Mouse (Mus musculus) embryonic facial prominence, embryonic 15.5 days (tissue): ENCODE measurements at regions not wholly inside any gene's neighbourhood (a gene's known extent, or its start where the extent isn't known, plus 50 kb on each side); places are given as distances from the start of the nearest gene placed in this dataset.
A peak's percentile ranks its signal among the peaks of the same experiment; 100 is the strongest.

Source experiments
- ATAC-seq: fragments of 200-750 bp; cut with Nextera tagmentation; 2 replicates; pipeline ENCODE4 v1.8.0; 2017; ENCODE audit warnings: low read depth, moderate TSS enrichment; ENCODE audit not compliant: insufficient number of reproducible peaks, low FRiP score, low TSS enrichment
- H3K27ac ChIP-seq: fragments of 300-500 bp; sonication (generic); replicated peaks from 2 replicates; pipeline ENCODE4 v1.5.1; 2015; ENCODE audit warnings: mild to moderate bottlenecking, inconsistent platforms
- H3K27me3 ChIP-seq: fragments of 300-500 bp; sonication (generic); 2 replicates; pipeline ENCODE4 v1.6.1; 2015; ENCODE audit warnings: inconsistent platforms
- H3K36me3 ChIP-seq: fragments of 300-500 bp; sonication (generic); 2 replicates; pipeline ENCODE4 v1.6.1; 2015; ENCODE audit warnings: mild to moderate bottlenecking, inconsistent platforms
- H3K4me1 ChIP-seq: fragments of 300-500 bp; sonication (generic); 2 replicates; pipeline ENCODE4 v1.6.1; 2015; ENCODE audit warnings: inconsistent platforms
- H3K4me2 ChIP-seq: fragments of 300-500 bp; sonication (generic); replicated peaks from 2 replicates; pipeline ENCODE4 v1.6.1; 2015; ENCODE audit warnings: mild to moderate bottlenecking, inconsistent platforms
- H3K4me3 ChIP-seq: fragments of 300-500 bp; sonication (generic); replicated peaks from 2 replicates; pipeline ENCODE4 v1.5.1; 2015; ENCODE audit warnings: mild to moderate bottlenecking, inconsistent platforms
- H3K9ac ChIP-seq: fragments of 300-500 bp; sonication (generic); 2 replicates; pipeline ENCODE4 v1.6.1; 2015; ENCODE audit warnings: inconsistent platforms
- H3K9me3 ChIP-seq: fragments of 300-500 bp; sonication (generic); replicated peaks from 2 replicates; pipeline ENCODE4 v1.6.1; 2016; ENCODE audit warnings: inconsistent platforms
- WGBS: fragments of 180-500 bp; shearing (Covaris S2); methylation state at CpG from one replicate; pipeline ENCODE4 v1.1.7; 2015; 5-methylcytosine and 5-hydroxymethylcytosine counted together

- Histone ChIP-seq H3K27ac (no peak overlapping the region), H3K4me2 (no peak overlapping the region), H3K4me3 (no peak overlapping the region), H3K9ac (no peak overlapping the region), H3K9me3 (no peaks in the 10 kb centered on the region), H3K27me3 (no peaks in the 10 kb centered on the region), H3K36me3 (no peaks in the 10 kb centered on the region), H3K4me1 (0 out of 2 replicates have a peak, but pooled peaks cover 3% of the 10 kb centered on the region)
- 42% methylated on average over 6 of the region's 6 CpGs for WGBS
- ATAC-seq = no peak
Measured at GRCm38 (mm10) chr11:90844925-90845319, 156.8 kb upstream of the Tom1l1 start.

DNA sequence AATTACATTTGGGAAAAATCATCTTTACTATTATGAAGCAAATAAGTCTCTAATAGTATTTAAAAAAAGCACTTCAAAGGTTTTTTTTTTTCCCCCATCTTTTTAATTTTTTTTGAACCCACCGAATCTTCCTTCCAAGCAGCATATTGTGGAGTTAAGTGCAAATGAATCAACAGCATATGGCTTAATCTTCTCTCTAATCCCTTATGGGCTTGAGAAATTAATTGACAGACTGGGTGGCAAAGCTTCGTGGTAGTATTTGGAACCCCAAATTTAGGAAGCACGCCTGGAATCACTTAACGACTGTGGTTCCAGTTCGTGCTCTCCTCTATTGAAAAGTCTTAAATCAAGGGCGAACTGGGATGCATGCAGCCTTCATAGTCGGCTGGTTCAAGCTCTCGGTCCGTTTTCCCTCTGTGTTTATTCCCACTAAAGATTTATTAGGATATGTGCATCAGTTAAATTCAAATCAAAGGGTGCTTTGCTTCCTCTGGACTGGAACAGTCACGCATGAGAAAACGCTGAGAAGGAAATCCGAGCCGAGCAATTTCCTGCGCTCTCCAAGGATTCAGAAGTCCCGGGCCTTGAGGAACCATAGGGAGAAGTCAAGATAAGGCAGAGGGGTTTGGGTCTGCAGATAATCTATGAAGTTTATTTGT is 156.2 kb upstream of the Tom1l1 start:
- Histone ChIP-seq H3K27me3 (no peaks in the 10 kb centered on the region), H3K9me3 (no peaks in the 10 kb centered on the region), H3K4me3 (no peak overlapping the region), H3K27ac (no peak overlapping the region), H3K36me3 (no peaks in the 10 kb centered on the region), H3K9ac (no peak overlapping the region), H3K4me1 (0 out of 2 replicates have a peak, but pooled peaks cover 3% of the 10 kb centered on the region), H3K4me2 (no peak overlapping the region)
- 31% methylated on average over 15 of the region's 15 CpGs for WGBS
- ATAC-seq = no peak

DNA sequence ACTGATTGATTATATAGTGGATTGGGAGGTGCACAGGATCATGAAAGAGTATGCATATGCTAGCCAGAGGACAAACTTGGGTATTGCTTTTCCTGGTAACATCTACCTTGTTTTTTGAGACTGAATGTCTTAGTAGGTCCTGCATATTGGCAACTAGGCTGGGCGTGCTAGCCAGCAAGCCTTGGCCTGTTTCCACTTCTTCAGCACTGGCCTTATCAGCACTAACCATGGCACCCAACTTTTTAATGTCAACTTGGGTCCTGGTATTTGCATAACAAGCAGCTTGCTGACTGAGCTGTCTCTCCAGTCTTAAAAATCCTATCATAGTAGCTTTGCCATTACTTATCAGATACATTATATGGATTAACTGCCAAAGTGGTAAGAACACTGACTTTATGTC is 150.0 kb upstream of the Tom1l1 start:
- H3K27me3 ChIP-seq = no peaks in the 10 kb centered on the region
- no peaks in the 10 kb centered on the region for H3K4me1 ChIP-seq
- no peak overlapping the region for H3K4me3 ChIP-seq
- no peaks in the 10 kb centered on the region for H3K9me3 ChIP-seq
- no peaks in the 10 kb centered on the region for H3K36me3 ChIP-seq
- H3K27ac ChIP-seq = no peak overlapping the region
- H3K4me2 ChIP-seq = no peak overlapping the region
- 78% methylated on average over 1 of the region's 1 CpGs for WGBS
- no peak for ATAC-seq
- no peak overlapping the region for H3K9ac ChIP-seq

GRCm38 (mm10) chr11:90824761-90825160 is 136.6 kb upstream of the Tom1l1 start:
- no peak for ATAC-seq
- no peaks in the 10 kb centered on the region for H3K36me3 ChIP-seq
- H3K4me2 ChIP-seq = no peak overlapping the region
- H3K4me1 ChIP-seq = no peaks in the 10 kb centered on the region
- H3K4me3 ChIP-seq = no peak overlapping the region
- WGBS = 63% methylated on average over 5 of the region's 5 CpGs
- no peaks in the 10 kb centered on the region for H3K9me3 ChIP-seq
- H3K27ac ChIP-seq = no peak overlapping the region
- H3K27me3 ChIP-seq = no peaks in the 10 kb centered on the region
- H3K9ac ChIP-seq = no peak overlapping the region

GRCm38 (mm10) chr11:90816727-90817126 is 128.6 kb upstream of the Tom1l1 start:
- no peaks in the 10 kb centered on the region for H3K9me3 ChIP-seq
- no peaks in the 10 kb centered on the region for H3K27me3 ChIP-seq
- H3K27ac ChIP-seq = no peak overlapping the region
- H3K4me1 ChIP-seq = no peaks in the 10 kb centered on the region
- no peak overlapping the region for H3K4me3 ChIP-seq
- no peak overlapping the region for H3K4me2 ChIP-seq
- H3K9ac ChIP-seq = no peak overlapping the region
- H3K36me3 ChIP-seq = no peaks in the 10 kb centered on the region
- ATAC-seq = no peak
- 63% methylated on average over 2 of the region's 2 CpGs for WGBS

- Histone ChIP-seq H3K27ac (no peak overlapping the region), H3K36me3 (no peaks in the 10 kb centered on the region), H3K4me3 (no peak overlapping the region), H3K4me2 (no peak overlapping the region), H3K9ac (no peak overlapping the region), H3K27me3 (no peaks in the 10 kb centered on the region), H3K4me1 (no peaks in the 10 kb centered on the region), H3K9me3 (no peaks in the 10 kb centered on the region)
- 78% methylated on average over 5 of the region's 5 CpGs for WGBS
- ATAC-seq = no peak
Measured at GRCm38 (mm10) chr11:90814471-90814870, 126.3 kb upstream of the Tom1l1 start.

- H3K36me3 ChIP-seq = no peaks in the 10 kb centered on the region
- no peaks in the 10 kb centered on the region for H3K4me1 ChIP-seq
- no peak for ATAC-seq
- no peak overlapping the region for H3K9ac ChIP-seq
- H3K27ac ChIP-seq = no peak overlapping the region
- no peaks in the 10 kb centered on the region for H3K27me3 ChIP-seq
- no peak overlapping the region for H3K4me2 ChIP-seq
- no peaks in the 10 kb centered on the region for H3K9me3 ChIP-seq
- WGBS = 82% methylated on average over 2 of the region's 2 CpGs
- no peak overlapping the region for H3K4me3 ChIP-seq
Measured at GRCm38 (mm10) chr11:90812971-90813370, 124.8 kb upstream of the Tom1l1 start.

DNA sequence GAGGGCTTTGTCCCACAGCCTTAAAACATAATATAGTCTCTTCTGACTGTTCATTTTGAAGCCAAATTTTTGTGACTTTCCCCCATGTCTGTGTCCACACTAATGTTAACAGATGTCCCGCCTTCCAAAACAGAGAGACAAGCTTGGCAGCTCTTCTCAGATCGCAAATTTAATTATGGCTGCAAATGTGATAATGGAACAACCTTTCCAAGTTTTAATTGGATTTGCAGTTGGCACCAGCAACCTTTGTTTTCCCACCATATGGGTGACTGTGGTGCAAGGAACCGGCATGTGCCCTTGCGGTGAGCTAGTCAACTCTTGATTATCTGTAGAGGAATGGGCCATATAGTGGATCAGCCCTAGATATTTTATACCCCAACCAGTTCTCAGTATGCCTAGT is 124.4 kb upstream of the Tom1l1 start:
- H3K4me3 ChIP-seq = no peak overlapping the region
- no peak overlapping the region for H3K9ac ChIP-seq
- H3K27me3 ChIP-seq = no peaks in the 10 kb centered on the region
- no peaks in the 10 kb centered on the region for H3K9me3 ChIP-seq
- no peak overlapping the region for H3K4me2 ChIP-seq
- H3K27ac ChIP-seq = no peak overlapping the region
- WGBS = 81% methylated on average over 4 of the region's 4 CpGs
- H3K4me1 ChIP-seq = peaks cover 3% of the 10 kb centered on the region; the same call in 1 of the 2 replicates
- no peaks in the 10 kb centered on the region for H3K36me3 ChIP-seq
- no peak for ATAC-seq

DNA sequence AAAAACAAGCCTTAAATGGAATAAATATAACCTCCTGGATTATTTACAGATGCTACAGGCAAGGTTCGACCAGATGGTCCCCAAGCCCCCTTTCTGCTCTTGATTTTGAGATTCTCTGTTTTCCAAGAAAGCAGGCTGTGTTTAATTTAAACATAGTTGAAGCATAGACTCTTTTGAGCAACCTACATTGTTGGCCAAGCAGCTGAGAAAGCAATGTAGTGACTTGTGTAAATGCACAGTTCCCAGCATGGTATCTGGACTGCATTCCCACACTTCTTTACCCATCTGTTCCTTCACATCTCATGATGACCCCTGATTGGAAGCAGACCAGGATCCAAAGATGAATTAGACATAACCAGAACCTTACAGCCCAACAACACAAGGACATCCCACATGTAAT is 120.3 kb upstream of the Tom1l1 start:
- Histone ChIP-seq H3K27ac (no peak overlapping the region), H3K9ac (no peak overlapping the region), H3K36me3 (no peaks in the 10 kb centered on the region), H3K4me2 (no peak overlapping the region), H3K4me1 (peaks cover 9% of the 10 kb centered on the region; the same call in 1 of the 2 replicates), H3K9me3 (no peaks in the 10 kb centered on the region), H3K4me3 (no peak overlapping the region), H3K27me3 (no peaks in the 10 kb centered on the region)
- peak; percentile 73 for ATAC-seq
- 19% methylated on average over 1 of the region's 1 CpGs for WGBS

DNA sequence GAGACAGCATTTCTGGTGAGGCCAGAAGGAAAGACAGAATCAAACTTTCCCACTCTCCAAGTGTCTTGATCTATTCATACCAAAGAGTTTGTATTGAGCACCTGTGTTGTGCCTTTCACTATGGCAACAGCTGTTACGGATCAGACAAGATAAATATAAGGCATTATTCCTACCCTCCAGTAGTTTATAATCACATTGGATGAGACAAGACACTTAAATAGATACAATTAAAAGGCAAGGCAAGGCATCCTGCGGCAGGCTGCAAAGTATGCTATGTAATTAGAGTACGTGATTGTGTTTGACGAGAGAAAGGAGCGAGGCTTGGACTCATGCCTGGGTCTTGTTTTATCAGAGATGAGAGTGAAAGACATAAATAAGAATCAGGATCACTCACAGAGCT is 119.2 kb upstream of the Tom1l1 start:
- H3K9me3 ChIP-seq = no peaks in the 10 kb centered on the region
- no peaks in the 10 kb centered on the region for H3K27me3 ChIP-seq
- no peaks in the 10 kb centered on the region for H3K36me3 ChIP-seq
- H3K4me3 ChIP-seq = no peak overlapping the region
- peaks cover 9% of the 10 kb centered on the region; the same call in 1 of the 2 replicates for H3K4me1 ChIP-seq
- no peak overlapping the region for H3K9ac ChIP-seq
- no peak for ATAC-seq
- H3K27ac ChIP-seq = peak overlapping the region; percentile 6; the same call in 1 of the 2 replicates
- H3K4me2 ChIP-seq = no peak overlapping the region
- 50% methylated on average over 5 of the region's 5 CpGs for WGBS

DNA sequence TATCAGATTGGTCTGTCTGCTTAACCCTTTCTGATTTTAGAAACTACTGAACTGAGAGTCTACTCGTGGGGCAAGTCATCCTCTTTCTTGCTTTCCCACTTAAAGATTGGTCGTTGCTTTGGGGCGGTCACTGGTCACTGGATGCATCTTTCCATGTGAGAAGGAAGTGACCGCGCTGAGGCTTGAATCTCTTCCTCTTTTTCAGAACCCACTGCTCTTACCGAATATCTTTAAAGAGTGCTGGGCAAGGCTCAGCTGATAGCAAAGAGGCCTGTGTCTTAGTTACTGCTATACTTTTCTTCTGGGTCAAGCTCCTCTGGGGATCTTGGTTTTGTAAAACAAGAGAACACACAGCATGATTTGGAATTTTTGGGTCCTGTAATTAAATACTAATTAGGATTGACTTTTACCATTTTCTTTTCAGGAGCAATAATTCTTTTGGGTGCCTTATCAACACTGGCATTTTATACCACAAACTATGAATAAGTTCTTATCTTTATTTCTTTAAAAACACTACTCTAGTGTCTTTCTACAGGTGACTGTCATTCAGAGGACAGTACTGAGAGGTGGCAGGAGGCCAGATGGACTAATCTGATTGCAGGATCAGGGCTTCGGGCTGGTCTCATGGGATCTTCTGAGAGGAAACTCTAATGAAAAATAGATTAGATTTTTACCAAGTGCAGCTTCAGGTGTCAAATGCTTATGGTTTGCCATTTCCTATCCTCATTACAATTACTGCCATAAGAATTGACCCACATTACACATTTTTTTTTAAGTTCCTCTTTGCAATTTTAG is 114.6 kb upstream of the Tom1l1 start:
- Histone ChIP-seq H3K4me1 (peaks cover 9% of the 10 kb centered on the region; the same call in 1 of the 2 replicates), H3K4me2 (no peak overlapping the region), H3K9me3 (no peaks in the 10 kb centered on the region), H3K36me3 (no peaks in the 10 kb centered on the region), H3K27me3 (no peaks in the 10 kb centered on the region), H3K4me3 (no peak overlapping the region), H3K9ac (no peak overlapping the region), H3K27ac (no peak overlapping the region)
- 79% methylated on average over 7 of the region's 7 CpGs for WGBS
- no peak for ATAC-seq
